Mouse (Mus musculus): ENCODE data around the gene P2rx7. TPM values are rescaled to one million over a fixed set of nuclear protein-coding genes. Genes with fewer than 3 reads are reported as not detected.

The P2rx7 gene
- polyA plus RNA-seq, 1 experiment = 2.2 TPM

- H3K79me2 ChIP-seq (ENCODE audit: control insufficient read depth, insufficient read depth) = no peaks in the 10 kb centered on the region
- peak overlapping the region; percentile 80 for H3K4me3 ChIP-seq
- no peak overlapping the region for H3ac ChIP-seq (ENCODE audit: control insufficient read depth, insufficient read length)
- H3K27me3 ChIP-seq (ENCODE audit: control insufficient read depth, insufficient read depth, insufficient read length) = no peaks in the 10 kb centered on the region
- TF ChIP-seq POLR2AphosphoS2 (IDR thresholded peaks at IDR 0.05; ENCODE audit: insufficient read length, low read depth) = no peak
- H3K36me3 ChIP-seq (ENCODE audit: control insufficient read depth, insufficient read depth) = no peaks in the 10 kb centered on the region
- no peak overlapping the region for H3K4me2 ChIP-seq (ENCODE audit: low read depth)
These were observed 65.1 kb downstream of the P2rx7 start for GRCm38 (mm10) chr5:122708819-122709218.

DNA sequence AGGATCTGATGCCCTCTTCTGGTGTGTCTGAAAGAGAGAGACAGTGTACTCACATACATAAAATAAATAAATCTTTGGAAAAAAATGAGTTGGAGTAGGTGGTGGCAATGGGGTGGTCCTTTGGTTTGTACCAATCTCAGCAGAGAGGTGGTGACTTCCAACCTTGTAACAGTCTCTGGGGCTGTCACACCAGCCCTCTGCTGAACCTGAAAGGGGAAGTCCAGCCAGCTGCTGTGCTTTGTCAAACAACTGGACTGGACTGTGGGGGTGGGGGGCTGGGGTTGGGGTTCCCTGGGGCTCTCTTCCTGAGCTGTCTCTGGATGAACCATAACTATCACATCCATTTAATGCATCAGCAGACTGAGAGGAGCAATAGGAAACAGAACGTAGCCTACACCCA is 72.0 kb downstream of the P2rx7 start:
- Histone ChIP-seq H3K27me3 (ENCODE audit: control insufficient read depth, insufficient read depth, insufficient read length) (no peaks in the 10 kb centered on the region), H3K4me3 (no peak overlapping the region), H3K36me3 (ENCODE audit: control insufficient read depth, insufficient read depth) (no peaks in the 10 kb centered on the region), H3ac (ENCODE audit: control insufficient read depth, insufficient read length) (no peak overlapping the region), H3K4me2 (ENCODE audit: low read depth) (no peak overlapping the region), H3K79me2 (ENCODE audit: control insufficient read depth, insufficient read depth) (no peaks in the 10 kb centered on the region)
- TF ChIP-seq USF1 (IDR thresholded peaks at IDR 0.05; ENCODE audit: low read depth) (no peak), MYOG (IDR thresholded peaks at IDR 0.05; ENCODE audit: control insufficient read depth in 1 of 3, insufficient read depth in 1 of 3, insufficient read length in 2 of 3, low read depth in 2 of 3) (no peak), MYOD1 (IDR thresholded peaks at IDR 0.05; ENCODE audit: control insufficient read depth in 1 of 3, insufficient read length in 2 of 3, low read depth in 2 of 3) (peak in 1 of 3 experiments; percentile 1), SRF (IDR thresholded peaks at IDR 0.05; ENCODE audit: control insufficient read depth, insufficient read length, low read depth) (no peak), TCF12 (IDR thresholded peaks at IDR 0.05; ENCODE audit: insufficient read depth, poor library complexity, severe bottlenecking) (no peak)

- no peak for TF ChIP-seq TCF12 (IDR thresholded peaks at IDR 0.05; ENCODE audit: insufficient read depth, poor library complexity, severe bottlenecking)
- no peak for TF ChIP-seq POLR2AphosphoS2 (IDR thresholded peaks at IDR 0.05; ENCODE audit: insufficient read length, low read depth)
- TF ChIP-seq CEBPB (IDR thresholded peaks at IDR 0.05; ENCODE audit: insufficient read depth, poor library complexity, severe bottlenecking) = no peak
- no peak for TF ChIP-seq USF1 (IDR thresholded peaks at IDR 0.05; ENCODE audit: low read depth)
- Histone ChIP-seq H3ac (ENCODE audit: control insufficient read depth, insufficient read length) (no peak overlapping the region), H3K36me3 (ENCODE audit: control insufficient read depth, insufficient read depth) (no peaks in the 10 kb centered on the region), H3K79me2 (ENCODE audit: control insufficient read depth, insufficient read depth) (no peaks in the 10 kb centered on the region), H3K4me3 (no peak overlapping the region), H3K4me2 (ENCODE audit: low read depth) (no peak overlapping the region), H3K27me3 (ENCODE audit: control insufficient read depth, insufficient read depth, insufficient read length) (no peaks in the 10 kb centered on the region)
These were observed 73.1 kb downstream of the P2rx7 start for GRCm38 (mm10) chr5:122716793-122717192.

DNA sequence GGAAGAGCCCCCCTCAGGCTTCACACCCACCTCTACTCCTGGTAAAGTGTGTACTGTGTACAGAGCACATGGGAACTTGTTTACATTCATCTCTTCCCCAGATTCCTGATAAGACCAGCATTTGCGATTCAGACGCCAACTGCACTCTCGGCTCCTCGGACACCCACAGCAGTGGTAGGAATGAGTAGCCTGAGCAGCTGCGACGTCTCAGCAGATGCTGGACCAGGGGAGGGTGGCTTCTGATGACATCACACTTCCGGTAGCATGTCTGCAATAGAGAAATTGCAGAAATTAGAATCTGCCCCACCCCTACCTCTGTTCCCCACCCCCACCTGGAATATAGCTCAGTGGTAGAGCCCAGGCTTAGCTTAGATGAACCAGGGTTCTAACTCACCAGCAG is 74.7 kb downstream of the P2rx7 start:
- no peaks in the 10 kb centered on the region for H3K27me3 ChIP-seq (ENCODE audit: control insufficient read depth, insufficient read depth, insufficient read length)
- H3K4me3 ChIP-seq = no peak overlapping the region
- TF ChIP-seq TCF3 (IDR thresholded peaks at IDR 0.05; ENCODE audit: insufficient read length, low read depth) (peak; percentile 42), USF1 (IDR thresholded peaks at IDR 0.05; ENCODE audit: low read depth) (no peak), TCF12 (IDR thresholded peaks at IDR 0.05; ENCODE audit: insufficient read depth, poor library complexity, severe bottlenecking) (peak; percentile 15), POLR2A (IDR thresholded peaks at IDR 0.05; ENCODE audit: insufficient read length, low read depth) (no peak), E2F4 (IDR thresholded peaks at IDR 0.05; ENCODE audit: insufficient read depth) (no peak), MYOG (IDR thresholded peaks at IDR 0.05; ENCODE audit: control insufficient read depth in 1 of 3, insufficient read depth in 1 of 3, insufficient read length in 2 of 3, low read depth in 2 of 3) (peak in 2 of 3 experiments; percentile 82 to 94), MYOD1 (IDR thresholded peaks at IDR 0.05; ENCODE audit: control insufficient read depth in 1 of 3, insufficient read length in 2 of 3, low read depth in 2 of 3) (peak in 2 of 3 experiments; percentile 93 to 95)
- H3K4me2 ChIP-seq (ENCODE audit: low read depth) = peak overlapping the region; percentile 12
- no peaks in the 10 kb centered on the region for H3K79me2 ChIP-seq (ENCODE audit: control insufficient read depth, insufficient read depth)
- H3ac ChIP-seq (ENCODE audit: control insufficient read depth, insufficient read length) = no peak overlapping the region
- no peaks in the 10 kb centered on the region for H3K36me3 ChIP-seq (ENCODE audit: control insufficient read depth, insufficient read depth)

DNA sequence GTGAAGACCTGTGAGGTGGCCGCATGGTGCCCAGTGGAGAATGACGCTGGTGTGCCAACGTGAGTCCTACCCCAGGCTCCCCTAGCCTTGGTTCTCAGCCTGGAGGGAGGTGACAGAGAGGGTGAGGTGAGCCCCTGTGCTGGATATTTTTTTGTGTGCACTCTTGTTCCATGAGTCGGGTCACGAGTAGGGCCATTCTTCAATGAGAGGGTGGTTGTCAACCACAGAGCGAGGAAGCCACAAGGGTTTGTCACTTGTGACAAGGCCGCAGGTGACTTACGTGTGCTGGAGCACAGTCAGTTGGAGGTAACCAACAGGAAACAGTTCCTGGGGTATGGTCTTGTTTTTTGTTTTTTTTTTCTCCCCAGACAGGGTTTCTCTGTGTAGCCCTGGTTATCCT is 75.5 kb downstream of the P2rx7 start:
- Histone ChIP-seq H3K27me3 (ENCODE audit: control insufficient read depth, insufficient read depth, insufficient read length) (no peaks in the 10 kb centered on the region), H3K36me3 (ENCODE audit: control insufficient read depth, insufficient read depth) (no peaks in the 10 kb centered on the region), H3K79me2 (ENCODE audit: control insufficient read depth, insufficient read depth) (no peaks in the 10 kb centered on the region), H3ac (ENCODE audit: control insufficient read depth, insufficient read length) (no peak overlapping the region), H3K4me3 (no peak overlapping the region), H3K4me2 (ENCODE audit: low read depth) (no peak overlapping the region)
- TF ChIP-seq MYOD1 (IDR thresholded peaks at IDR 0.05; ENCODE audit: control insufficient read depth in 1 of 3, insufficient read length in 2 of 3, low read depth in 2 of 3) (no peak), TCF12 (IDR thresholded peaks at IDR 0.05; ENCODE audit: insufficient read depth, poor library complexity, severe bottlenecking) (no peak), USF1 (IDR thresholded peaks at IDR 0.05; ENCODE audit: low read depth) (no peak), CEBPB (IDR thresholded peaks at IDR 0.05; ENCODE audit: insufficient read depth, poor library complexity, severe bottlenecking) (no peak), SRF (IDR thresholded peaks at IDR 0.05; ENCODE audit: control insufficient read depth, insufficient read length, low read depth) (no peak), MYOG (IDR thresholded peaks at IDR 0.05; ENCODE audit: control insufficient read depth in 1 of 3, insufficient read depth in 1 of 3, insufficient read length in 2 of 3, low read depth in 2 of 3) (no peak), MAX (IDR thresholded peaks at IDR 0.05; ENCODE audit: low read depth) (no peak), E2F4 (IDR thresholded peaks at IDR 0.05; ENCODE audit: insufficient read depth) (no peak), TCF3 (IDR thresholded peaks at IDR 0.05; ENCODE audit: insufficient read length, low read depth) (no peak), REST (IDR thresholded peaks at IDR 0.05; ENCODE audit: insufficient read depth, insufficient read length) (no peak), POLR2A (IDR thresholded peaks at IDR 0.05; ENCODE audit: insufficient read length, low read depth) (no peak), POLR2AphosphoS2 (IDR thresholded peaks at IDR 0.05; ENCODE audit: insufficient read length, low read depth) (no peak)

All from myocyte (in vitro differentiated cells).